Mouse (Mus musculus): Measurements from ENCODE around the gene Chid1. TPM values are rescaled to one million over a fixed set of nuclear protein-coding genes. Genes with fewer than 3 reads are reported as not detected.
"Not testable (repeated sequence)": the region's sequence is repeated elsewhere in the genome, so short reads cannot be mapped to it uniquely, and the experiment has no call there.

The Chid1 gene
- polyA plus RNA-seq, 1 experiment from 2014 or later, result 14.7 TPM

DNA sequence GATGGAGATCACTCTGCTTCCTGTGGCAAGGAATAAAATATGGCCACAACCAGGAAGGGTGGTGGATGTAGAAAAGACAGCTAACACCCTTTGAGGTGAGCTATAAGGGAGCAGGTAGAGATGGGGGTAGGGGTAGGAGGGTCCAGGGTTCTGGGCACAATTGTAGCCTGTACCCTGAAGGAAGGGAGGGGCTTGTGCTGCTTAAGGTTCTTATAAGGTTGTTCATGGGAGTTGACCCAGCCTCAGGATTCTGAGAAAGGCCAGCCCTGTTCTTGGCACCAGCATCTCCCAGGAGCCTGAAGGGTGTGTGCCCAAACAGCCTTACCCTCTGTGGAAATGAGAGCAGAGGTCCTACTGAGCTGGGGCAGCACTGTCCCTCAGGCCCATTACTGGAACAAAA lies 87.7 kb downstream of the Chid1 start:
- H3K9ac ChIP-seq (replicated peaks), result no peak overlapping the region; the same call in 1 of the 2 replicates
- no peak overlapping the region for H3K27ac ChIP-seq (ENCODE audit: low read depth)
- no peaks in the 10 kb centered on the region for H3K27me3 ChIP-seq (ENCODE audit: insufficient read depth, low read length)
- no peak overlapping the region for H3K4me3 ChIP-seq (ENCODE audit: low read depth, low read length)
- peaks cover 25% of the 10 kb centered on the region for H3K4me1 ChIP-seq (ENCODE audit: insufficient read depth)
- TF ChIP-seq EP300 (IDR thresholded peaks at IDR 0.05; ENCODE audit: low read depth), result no peak
- TF ChIP-seq CTCF (IDR thresholded peaks at IDR 0.05; ENCODE audit: low read depth), result no peak
- H3K9me3 ChIP-seq (ENCODE audit: low read length), result no peaks in the 10 kb centered on the region
- DNase-seq (no peak), ATAC-seq (no peak)
- no peak overlapping the region for H3K4me2 ChIP-seq (ENCODE audit: low read depth, low read length)
- H3K36me3 ChIP-seq (replicated peaks; ENCODE audit: insufficient read depth, low read length), result peaks cover 19% of the 10 kb centered on the region

DNA sequence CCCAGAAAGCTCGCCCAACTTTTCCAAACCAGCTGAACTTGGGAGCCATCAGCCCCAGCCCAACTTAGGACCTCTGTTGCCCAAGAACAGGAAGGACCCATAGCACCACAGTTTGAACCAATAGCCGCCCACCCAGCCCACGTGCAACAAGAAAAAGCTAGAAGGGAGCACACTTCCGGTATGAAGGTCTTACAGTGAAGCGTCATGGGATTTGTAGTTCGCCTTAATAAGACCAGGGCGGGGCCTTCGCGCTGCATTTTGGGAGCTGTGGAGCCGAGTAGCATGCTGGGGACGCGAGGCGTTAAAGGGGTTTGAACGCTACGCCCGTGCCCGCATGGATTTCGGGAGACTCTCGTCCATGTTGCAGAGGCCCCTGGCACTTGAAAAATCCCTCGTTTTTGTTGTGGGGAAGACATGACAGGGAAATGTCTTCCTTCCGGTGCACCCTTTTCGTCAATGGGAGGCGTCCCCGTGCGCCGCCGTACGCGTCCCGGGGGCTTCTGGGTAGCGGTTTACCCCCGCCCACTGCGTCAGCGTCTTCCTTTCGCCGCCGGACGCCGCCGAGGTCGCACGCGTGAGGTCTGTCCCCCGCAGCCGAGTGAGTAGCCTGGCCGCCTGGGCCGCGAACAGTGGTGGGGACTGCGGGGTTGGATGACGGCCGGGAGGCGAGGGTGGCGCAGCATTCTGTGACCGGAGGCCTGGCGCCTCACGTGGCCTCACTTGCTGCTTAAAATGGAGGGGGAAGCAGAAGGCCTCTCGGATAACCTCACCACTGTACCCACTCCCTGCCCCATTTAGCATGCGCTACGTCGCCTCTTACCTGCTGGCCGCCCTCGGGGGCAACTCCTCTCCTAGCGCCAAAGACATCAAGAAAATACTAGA lies 92.3 kb downstream of the Chid1 start, which contains the start of gene Rplp2:
TSS of gene Rplp2 (plus strand) at position 261 of the 882 bp plus-strand sequence.
- TF ChIP-seq EP300 (IDR thresholded peaks at IDR 0.05; ENCODE audit: low read depth), result no peak
- peak; percentile 33 for TF ChIP-seq CTCF (IDR thresholded peaks at IDR 0.05; ENCODE audit: low read depth)
- peaks cover 19% of the 10 kb centered on the region for H3K36me3 ChIP-seq (replicated peaks; ENCODE audit: insufficient read depth, low read length)
- peaks cover 36% of the 10 kb centered on the region for H3K4me1 ChIP-seq (ENCODE audit: insufficient read depth)
- peak; percentile 94 for DNase-seq
- peak within 1 kb of the TSS; percentile 62 for H3K4me3 ChIP-seq (ENCODE audit: low read depth, low read length)
- peak within 1 kb of the TSS; percentile 84 for H3K27ac ChIP-seq (ENCODE audit: low read depth)
- under 1% methylated on average over 59 of the region's 63 CpGs for WGBS (ENCODE audit: insufficient replicate concordance)
- H3K27me3 ChIP-seq (ENCODE audit: insufficient read depth, low read length), result no peaks in the 10 kb centered on the region
- ATAC-seq, result peak; percentile 90
- H3K9me3 ChIP-seq (ENCODE audit: low read length), result no peaks in the 10 kb centered on the region
- peak within 1 kb of the TSS; percentile 75 for H3K4me2 ChIP-seq (ENCODE audit: low read depth, low read length)
- peak within 1 kb of the TSS; percentile 73 for H3K9ac ChIP-seq (replicated peaks)

DNA sequence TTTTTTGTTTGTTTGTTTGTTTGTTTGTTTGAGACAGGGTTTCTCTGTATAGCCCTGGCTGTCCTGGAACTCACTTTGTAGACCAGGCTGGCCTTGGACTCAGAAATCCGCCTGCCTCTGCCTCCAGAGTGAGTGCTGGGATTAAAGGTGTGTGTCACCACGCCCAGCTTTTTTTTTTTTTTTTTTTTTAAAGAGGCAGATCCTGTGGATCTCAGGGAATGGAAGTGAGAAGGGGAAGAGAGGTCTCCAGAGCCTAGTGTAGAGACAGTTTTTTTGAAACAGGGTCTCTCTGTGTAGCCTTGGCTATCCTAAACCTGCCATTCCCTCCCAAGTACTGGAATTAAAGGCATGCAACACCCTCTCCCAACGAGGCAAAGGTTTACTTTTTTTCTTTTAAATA lies 93.3 kb downstream of the Chid1 start:
- H3K9ac ChIP-seq (replicated peaks), result 0 out of 2 replicates have a peak overlapping the region, but pooled peaks have one; percentile 73
- H3K4me1 ChIP-seq (ENCODE audit: insufficient read depth), result peaks cover 36% of the 10 kb centered on the region
- H3K9me3 ChIP-seq (ENCODE audit: low read length); H3K27ac ChIP-seq (ENCODE audit: low read depth); DNase-seq; H3K27me3 ChIP-seq (ENCODE audit: insufficient read depth, low read length); ATAC-seq: not testable (repeated sequence)
- peaks cover 14% of the 10 kb centered on the region for H3K36me3 ChIP-seq (replicated peaks; ENCODE audit: insufficient read depth, low read length)
- peak overlapping the region; percentile 62; the same call in 1 of the 2 replicates for H3K4me3 ChIP-seq (ENCODE audit: low read depth, low read length)
- 84% methylated on average over 3 of the region's 3 CpGs for WGBS (ENCODE audit: insufficient replicate concordance)
- peak overlapping the region; percentile 75 for H3K4me2 ChIP-seq (ENCODE audit: low read depth, low read length)

DNA sequence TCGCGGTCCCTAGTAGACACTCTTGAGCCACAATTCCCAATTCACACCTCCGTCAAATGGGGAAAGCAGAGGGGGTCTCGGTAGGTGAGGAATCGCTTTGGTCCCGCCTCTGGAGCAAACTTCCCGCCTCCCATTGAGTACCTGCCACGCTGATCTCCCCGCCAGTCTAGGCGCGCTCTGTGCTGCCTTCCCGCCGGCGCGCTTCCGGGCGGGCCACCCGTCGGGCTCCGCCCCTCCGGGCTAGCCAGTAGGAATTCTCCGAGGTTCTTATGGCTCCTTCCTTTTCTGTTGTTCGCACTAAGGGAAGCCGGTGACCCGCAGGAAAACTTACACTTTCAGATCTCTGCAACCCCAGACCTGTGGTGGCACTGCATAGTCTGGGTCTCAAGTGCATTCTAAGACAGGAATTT lies 95.8 kb downstream of the Chid1 start, which contains the start of gene Pidd1:
TSS of gene Pidd1 (minus strand) at position 198 of the 410 bp plus-strand sequence.
- Histone ChIP-seq H3K9ac (replicated peaks) (peak within 1 kb of the TSS; percentile 75), H3K27ac (ENCODE audit: low read depth) (peak within 1 kb of the TSS; percentile 69), H3K4me2 (ENCODE audit: low read depth, low read length) (peak within 1 kb of the TSS; percentile 91), H3K4me1 (ENCODE audit: insufficient read depth) (peaks cover 44% of the 10 kb centered on the region), H3K9me3 (ENCODE audit: low read length) (no peaks in the 10 kb centered on the region), H3K4me3 (ENCODE audit: low read depth, low read length) (peak within 1 kb of the TSS; percentile 66), H3K36me3 (replicated peaks; ENCODE audit: insufficient read depth, low read length) (peaks cover 23% of the 10 kb centered on the region), H3K27me3 (ENCODE audit: insufficient read depth, low read length) (no peaks in the 10 kb centered on the region)
- no peak for TF ChIP-seq CTCF (IDR thresholded peaks at IDR 0.05; ENCODE audit: low read depth)
- TF ChIP-seq EP300 (IDR thresholded peaks at IDR 0.05; ENCODE audit: low read depth), result peak; percentile 41; the same call in 1 of the 2 replicates
- 1% methylated on average over 25 of the region's 25 CpGs for WGBS (ENCODE audit: insufficient replicate concordance)
- ATAC-seq, result peak; percentile 55
- DNase-seq, result peak; percentile 86

Other genes starting within 250 kb of the Chid1 start
- gene Drd4, start 247.9 kb downstream of the Chid1 start, polyA plus RNA-seq (2015; fragmentation: Nextera tagmentation; extraction: Ambion mirVana), result not detected in 2 replicates
- 10.7 and 11.9 TPM in 2 replicates for gene Deaf1, start 212.2 kb downstream of the Chid1 start, polyA plus RNA-seq (2015; fragmentation: Nextera tagmentation; extraction: Ambion mirVana)
- 9.2 and 11.9 TPM in 2 replicates for gene Tmem80, start 212.1 kb downstream of the Chid1 start, polyA plus RNA-seq (2015; fragmentation: Nextera tagmentation; extraction: Ambion mirVana)
- 22.2 and 25.4 TPM in 2 replicates for gene Eps8l2, start 201.0 kb downstream of the Chid1 start, polyA plus RNA-seq (2015; fragmentation: Nextera tagmentation; extraction: Ambion mirVana)
- 246 and 265 TPM in 2 replicates for gene Taldo1, start 147.7 kb downstream of the Chid1 start, polyA plus RNA-seq (2015; fragmentation: Nextera tagmentation; extraction: Ambion mirVana)
- gene Gatd1, start 125.7 kb downstream of the Chid1 start, polyA plus RNA-seq (2015; fragmentation: Nextera tagmentation; extraction: Ambion mirVana), result 17.4 and 18.2 TPM in 2 replicates
- gene Cend1, start 110.4 kb downstream of the Chid1 start, polyA plus RNA-seq (2015; fragmentation: Nextera tagmentation; extraction: Ambion mirVana), result not detected in 2 replicates
- 38.4 and 41.6 TPM in 2 replicates for gene Slc25a22, start 102.0 kb downstream of the Chid1 start, polyA plus RNA-seq (2015; fragmentation: Nextera tagmentation; extraction: Ambion mirVana)
- gene Pidd1, start 95.8 kb downstream of the Chid1 start, polyA plus RNA-seq (2015; fragmentation: Nextera tagmentation; extraction: Ambion mirVana), result 3.6 and 4.3 TPM in 2 replicates
- gene Rplp2, start 92.5 kb downstream of the Chid1 start, polyA plus RNA-seq (2015; fragmentation: Nextera tagmentation; extraction: Ambion mirVana), result 861 and 865 TPM in 2 replicates
- 47.1 and 51.3 TPM in 2 replicates for gene Pnpla2, start 84.7 kb downstream of the Chid1 start, polyA plus RNA-seq (2015; fragmentation: Nextera tagmentation; extraction: Ambion mirVana)
- gene Cracr2b, start 78.8 kb downstream of the Chid1 start, polyA plus RNA-seq (2015; fragmentation: Nextera tagmentation; extraction: Ambion mirVana), result 6.3 and 7.3 TPM in 2 replicates
- gene Cd151, start 72.5 kb downstream of the Chid1 start, polyA plus RNA-seq (2015; fragmentation: Nextera tagmentation; extraction: Ambion mirVana), result 5.1 and 6.6 TPM in 2 replicates
- 41.8 and 45.1 TPM in 2 replicates for gene Polr2l, start 64.7 kb downstream of the Chid1 start, polyA plus RNA-seq (2015; fragmentation: Nextera tagmentation; extraction: Ambion mirVana)
- gene Tspan4, start 64.6 kb downstream of the Chid1 start, polyA plus RNA-seq (2015; fragmentation: Nextera tagmentation; extraction: Ambion mirVana), result 72.2 and 77.0 TPM in 2 replicates
- 27.8 and 33.8 TPM in 2 replicates for gene Ap2a2, start 22.3 kb upstream of the Chid1 start, polyA plus RNA-seq (2015; fragmentation: Nextera tagmentation; extraction: Ambion mirVana)
- gene Muc6, start 115.5 kb upstream of the Chid1 start, polyA plus RNA-seq (2015; fragmentation: Nextera tagmentation; extraction: Ambion mirVana), result 0.71 and 0.81 TPM in 2 replicates
- gene Muc2, start 150.5 kb upstream of the Chid1 start, polyA plus RNA-seq (2015; fragmentation: Nextera tagmentation; extraction: Ambion mirVana), result 0.12 TPM in 1 of 2 replicates, not detected in the other
- not detected in 2 replicates for gene Muc5ac, start 249.1 kb upstream of the Chid1 start, polyA plus RNA-seq (2015; fragmentation: Nextera tagmentation; extraction: Ambion mirVana)